Mouse (Mus musculus): Measurements from ENCODE around the gene Caprin2. TPM values are rescaled to one million over a fixed set of nuclear protein-coding genes. Genes with fewer than 3 reads are reported as not detected.
A peak's percentile ranks its signal among the peaks of the same experiment; 100 is the strongest.
"Not testable (repeated sequence)": the region's sequence is repeated elsewhere in the genome, so short reads cannot be mapped to it uniquely, and the experiment has no call there.

The Caprin2 gene
- total RNA-seq (2017) = 11.4 and 15.0 TPM in 2 replicates

GRCm38 (mm10) chr6:148895773-148896506 lies at the start of gene Caprin2:
Gene Caprin2 (minus strand): TSS chr6:148896237.
- peak; percentile 92 for ATAC-seq (ENCODE audit: extremely low read depth, insufficient number of reproducible peaks, low FRiP score, poor library complexity, severe bottlenecking)

GRCm38 (mm10) chr6:148944767-148945508 lies 48.9 kb upstream of the Caprin2 start:
- ATAC-seq (ENCODE audit: extremely low read depth, insufficient number of reproducible peaks, low FRiP score, poor library complexity, severe bottlenecking) = peak; percentile 52

GRCm38 (mm10) chr6:148944344-148944766 lies 48.3 kb upstream of the Caprin2 start:
- ATAC-seq (ENCODE audit: extremely low read depth, insufficient number of reproducible peaks, low FRiP score, poor library complexity, severe bottlenecking) = no peak

GRCm38 (mm10) chr6:148943695-148944094 lies 47.7 kb upstream of the Caprin2 start:
- no peak for ATAC-seq (ENCODE audit: extremely low read depth, insufficient number of reproducible peaks, low FRiP score, poor library complexity, severe bottlenecking)

- ATAC-seq (ENCODE audit: extremely low read depth, insufficient number of reproducible peaks, low FRiP score, poor library complexity, severe bottlenecking) = no peak
Measured at GRCm38 (mm10) chr6:148942406-148942805, 46.4 kb upstream of the Caprin2 start.

- no peak for ATAC-seq (ENCODE audit: extremely low read depth, insufficient number of reproducible peaks, low FRiP score, poor library complexity, severe bottlenecking)
Measured at GRCm38 (mm10) chr6:148941880-148942279, 45.8 kb upstream of the Caprin2 start.

- ATAC-seq (ENCODE audit: extremely low read depth, insufficient number of reproducible peaks, low FRiP score, poor library complexity, severe bottlenecking) = peak; percentile 60; the same call in 1 of the 2 replicates
Measured at GRCm38 (mm10) chr6:148940383-148940782, 44.3 kb upstream of the Caprin2 start.

GRCm38 (mm10) chr6:148937693-148938092 lies 41.7 kb upstream of the Caprin2 start:
- no peak for ATAC-seq (ENCODE audit: extremely low read depth, insufficient number of reproducible peaks, low FRiP score, poor library complexity, severe bottlenecking)

- ATAC-seq (ENCODE audit: extremely low read depth, insufficient number of reproducible peaks, low FRiP score, poor library complexity, severe bottlenecking) = no peak
Measured at GRCm38 (mm10) chr6:148934961-148935590, 39.0 kb upstream of the Caprin2 start.

- no peak for ATAC-seq (ENCODE audit: extremely low read depth, insufficient number of reproducible peaks, low FRiP score, poor library complexity, severe bottlenecking)
Measured at GRCm38 (mm10) chr6:148931281-148931680, 35.2 kb upstream of the Caprin2 start.

- ATAC-seq (ENCODE audit: extremely low read depth, insufficient number of reproducible peaks, low FRiP score, poor library complexity, severe bottlenecking) = no peak
Measured at GRCm38 (mm10) chr6:148918841-148919398, 22.9 kb upstream of the Caprin2 start.

- ATAC-seq (ENCODE audit: extremely low read depth, insufficient number of reproducible peaks, low FRiP score, poor library complexity, severe bottlenecking) = no peak
Measured at GRCm38 (mm10) chr6:148917672-148918071, 21.6 kb upstream of the Caprin2 start.

- 0 out of 2 replicates have a peak, but pooled peaks have one; percentile 23 for ATAC-seq (ENCODE audit: extremely low read depth, insufficient number of reproducible peaks, low FRiP score, poor library complexity, severe bottlenecking)
Measured at GRCm38 (mm10) chr6:148916817-148917216, 20.8 kb upstream of the Caprin2 start.

GRCm38 (mm10) chr6:148913938-148914337 lies 17.9 kb upstream of the Caprin2 start:
- peak; percentile 67; the same call in 1 of the 2 replicates for ATAC-seq (ENCODE audit: extremely low read depth, insufficient number of reproducible peaks, low FRiP score, poor library complexity, severe bottlenecking)

- not testable (repeated sequence) for ATAC-seq (ENCODE audit: extremely low read depth, insufficient number of reproducible peaks, low FRiP score, poor library complexity, severe bottlenecking)
Measured at GRCm38 (mm10) chr6:148911906-148912305, 15.9 kb upstream of the Caprin2 start.

GRCm38 (mm10) chr6:148906958-148907357 lies 10.9 kb upstream of the Caprin2 start:
- no peak for ATAC-seq (ENCODE audit: extremely low read depth, insufficient number of reproducible peaks, low FRiP score, poor library complexity, severe bottlenecking)

GRCm38 (mm10) chr6:148902728-148903127 lies 6.7 kb upstream of the Caprin2 start:
- no peak for ATAC-seq (ENCODE audit: extremely low read depth, insufficient number of reproducible peaks, low FRiP score, poor library complexity, severe bottlenecking)

GRCm38 (mm10) chr6:148896507-148896851 lies 442 bp upstream of the Caprin2 start:
- no peak for ATAC-seq (ENCODE audit: extremely low read depth, insufficient number of reproducible peaks, low FRiP score, poor library complexity, severe bottlenecking)

Data from neutrophil, adult 5-6 weeks (primary cell).